ENCODE assay signal across 9 mouse cellular contexts in genomic region chr3:65658081-65658612, GRCm38 (mm10). TPM values are rescaled to one million over a fixed set of nuclear protein-coding genes. Genes with fewer than 3 reads are reported as not detected.
DNase-seq lines count a peak whose midpoint lies in the region; ATAC-seq lines count a peak whose summit lies in the region.
"Had no signal": no experiment of that assay in that cellular context is flagged by ENCODE, and none has a peak within 500 bp of the region (broad histone marks: within the 10 kb centered on the region; RNA-seq: fewer than 3 reads in every experiment).

No protein-coding gene starts in this region.

- 17% methylated on average over 18 of the region's 18 CpGs for WGBS in heart, embryonic 14.5 days
- 39% methylated on average over 18 of the region's 18 CpGs for WGBS in intestine, embryonic 15.5 days
- 4% methylated on average over 18 of the region's 18 CpGs for WGBS in neural tube, embryonic 11.5 days

- H3K27ac ChIP-seq in heart, embryonic 14.5 days (replicated peaks in 1 of 2; ENCODE audit: control insufficient read depth in 1 of 2, insufficient read depth in 1 of 2, low read depth in 2 of 2, low read length in 2 of 2): peak overlapping the region in 1 of 2 experiments; percentile 83; a peak in 1 of 4 replicates
- H3K27ac ChIP-seq in intestine, embryonic 15.5 days: 0 out of 2 replicates have a peak overlapping the region, but pooled peaks have one; percentile 92
- no peak overlapping the region for H3K27ac ChIP-seq in neural tube, embryonic 11.5 days (ENCODE audit: low read depth, low read length)

- no peaks in the 10 kb centered on the region for H3K9me3 ChIP-seq in heart, embryonic 14.5 days (ENCODE audit: control insufficient read depth, low read length)
- no peaks in the 10 kb centered on the region for H3K9me3 ChIP-seq in intestine, embryonic 15.5 days
- H3K9me3 ChIP-seq in neural tube, embryonic 11.5 days (ENCODE audit: control insufficient read depth, low read length): no peaks in the 10 kb centered on the region
- H3K9me3 ChIP-seq: G1E had no signal

- H3K27me3 ChIP-seq in heart, embryonic 14.5 days (ENCODE audit: control insufficient read depth, insufficient read depth, low read length): no peaks in the 10 kb centered on the region; the same call in 1 of the 2 replicates
- H3K27me3 ChIP-seq in intestine, embryonic 15.5 days (replicated peaks): no peaks in the 10 kb centered on the region
- H3K27me3 ChIP-seq in neural tube, embryonic 11.5 days (ENCODE audit: control insufficient read depth, insufficient read depth, low read length): no peaks in the 10 kb centered on the region

- peak overlapping the region; percentile 77 for H3K9ac ChIP-seq in heart, embryonic 14.5 days (ENCODE audit: low read length)
- peak overlapping the region; percentile 71; the same call in 1 of the 2 replicates for H3K9ac ChIP-seq in intestine, embryonic 15.5 days
- H3K9ac ChIP-seq in neural tube, embryonic 11.5 days (ENCODE audit: low read length): peak overlapping the region; percentile 72

- ATAC-seq in heart, embryonic 14.5 days (ENCODE audit: insufficient number of reproducible peaks, insufficient read depth, low FRiP score, low read depth): no peak
- no peak for ATAC-seq in intestine, embryonic 15.5 days
- peak; percentile 9 for ATAC-seq in neural tube, embryonic 11.5 days (ENCODE audit: insufficient read depth, low FRiP score, low TSS enrichment)
- ATAC-seq in megakaryocyte, adult 5-6 weeks (ENCODE audit: poor library complexity, severe bottlenecking): no peak

- peak overlapping the region in 1 of 2 experiments; percentile 55; a peak in 2 of 4 replicates for H3K4me3 ChIP-seq in heart, embryonic 14.5 days (ENCODE audit: control insufficient read depth in 1 of 2, insufficient read depth in 1 of 2, low read depth in 1 of 2, low read length in 2 of 2)
- peak overlapping the region; percentile 59 for H3K4me3 ChIP-seq in intestine, embryonic 15.5 days (replicated peaks)
- peak overlapping the region; percentile 61 for H3K4me3 ChIP-seq in neural tube, embryonic 11.5 days (ENCODE audit: low read depth, low read length)

- intact Hi-C loops in left cerebral cortex, postnatal 10 days (cut with DNase I): loop anchor here (5.0 to 10.0 kb wide), 3 partner anchors 46 to 263 kb away; partner anchors contain the start of genes Ssr3 and Tiparp

- H3K36me3 ChIP-seq in heart, embryonic 14.5 days (ENCODE audit: control insufficient read depth, insufficient read depth, low read length): no peaks in the 10 kb centered on the region
- H3K36me3 ChIP-seq in intestine, embryonic 15.5 days: no peaks in the 10 kb centered on the region
- H3K36me3 ChIP-seq in neural tube, embryonic 11.5 days (ENCODE audit: control insufficient read depth, insufficient read depth, low read length): no peaks in the 10 kb centered on the region
- H3K36me3 ChIP-seq: G1E had no signal

- no peaks in the 10 kb centered on the region for H3K4me1 ChIP-seq in heart, embryonic 14.5 days (ENCODE audit: control insufficient read depth in 2 of 2, insufficient read depth in 2 of 2, low read length in 2 of 2)
- H3K4me1 ChIP-seq in intestine, embryonic 15.5 days (replicated peaks): no peaks in the 10 kb centered on the region
- H3K4me1 ChIP-seq in neural tube, embryonic 11.5 days (ENCODE audit: control insufficient read depth, insufficient read depth, low read length): peaks cover 11% of the 10 kb centered on the region; the same call in 1 of the 2 replicates

- H3K4me2 ChIP-seq in heart, embryonic 14.5 days (ENCODE audit: low read length): peak overlapping the region; percentile 83
- H3K4me2 ChIP-seq in intestine, embryonic 15.5 days (replicated peaks): peak overlapping the region; percentile 89
- peak overlapping the region; percentile 96 for H3K4me2 ChIP-seq in neural tube, embryonic 11.5 days (ENCODE audit: low read depth)

- no peak for DNase-seq in heart, adult 8-10 months (ENCODE audit: low spot score)
- DNase-seq in embryo, embryonic 11 days: peak; percentile 61
- DNase-seq in neural tube, embryonic 11.5 days (ENCODE audit: low spot score): peak; percentile 30
- no peak for DNase-seq in left cerebral cortex, postnatal 10 days (ENCODE audit: extremely low spot score in 1 of 2, low spot score in 2 of 2)
- DNase-seq in right cerebral cortex, postnatal 14 days: no peak

RNA-seq across cellular contexts. Expression of gene Lekr1, which starts 7.9 kb away (rescaled TPM):
- 5.9 and 9.2 TPM in 2 replicates for polyA plus RNA-seq in heart, embryonic 14.5 days (2014; fragmentation: Nextera tagmentation; extraction: Ambion mirVana)
- 1 to 10 TPM in 3 of 4 experiments, under 1 TPM in 1; 0.98 to 4.6 (median 2.7) TPM for total RNA-seq in heart, adult 8-10 months (2022)
- 6.5 and 7.5 TPM in 2 replicates for polyA plus RNA-seq in intestine, embryonic 15.5 days (2015; fragmentation: Nextera tagmentation; extraction: Ambion mirVana)
- 6.2 and 6.9 TPM in 2 replicates for polyA plus RNA-seq in neural tube, embryonic 11.5 days (2014; fragmentation: Nextera tagmentation; extraction: Ambion mirVana)
- total RNA-seq in left cerebral cortex, postnatal 10 days (2021): 1 to 10 TPM; 6.5 to 8.9 TPM
- 1.2 and 2.1 TPM in 2 replicates for total RNA-seq in megakaryocyte, adult 5-6 weeks (2015)
- 0.70 and 1.6 TPM in 2 replicates for total RNA-seq in megakaryocyte, adult 5-6 weeks (2017)
- polyA plus RNA-seq: G1E had no signal

Comparison
In these comparisons a context has a peak if more than half of its experiments do, and no peak if none do; other contexts are left out.
1. DNase-seq: peak in embryo, embryonic 11 days (single experiment) and neural tube, embryonic 11.5 days (single experiment); none in heart, adult 8-10 months (single experiment), left cerebral cortex, postnatal 10 days (0 of 2) and right cerebral cortex, postnatal 14 days (single experiment).
2. Peak in every context shown above with its lines, with median percentiles within 50 percentile points of each other: H3K4me2 ChIP-seq and H3K9ac ChIP-seq.